Mouse (Mus musculus) CH12.LX (cell line): ENCODE measurements around the gene Hist1h2an. TPM values are rescaled to one million over a fixed set of nuclear protein-coding genes. Genes with fewer than 3 reads are reported as not detected.

Experiments
- DNase-seq: peaks from one replicate; pipeline ENCODE4 v3.0.0-alpha.2; 2013; ENCODE audit errors: extremely low read depth
- H3K27ac ChIP-seq: 2 replicates; pipeline ENCODE4 v1.5.1; 2012; ENCODE audit warnings: low read depth, mild to moderate bottlenecking, control low read depth, moderate library complexity; ENCODE audit not compliant: insufficient read depth
- H3K27me3 ChIP-seq: replicated peaks from 2 replicates; pipeline ENCODE3; 2012; ENCODE audit warnings: inconsistent platforms
- H3K36me3 ChIP-seq, 2 experiments: replicated peaks in 1 of 2; 2 replicates each; pipeline versions ENCODE3 to v1.6.1; 2012; ENCODE audit warnings: inconsistent platforms in 1 of 2, low read length in 1 of 2, mild to moderate bottlenecking in 1 of 2, mixed read lengths in 1 of 2, moderate library complexity in 1 of 2; ENCODE audit not compliant: control insufficient read depth in 1 of 2, insufficient read depth in 1 of 2
- H3K4me1 ChIP-seq, 2 experiments: 2 replicates each; pipeline ENCODE4 v1.6.1; 2012; ENCODE audit warnings: inconsistent platforms in 1 of 2, moderate library complexity in 1 of 2; ENCODE audit not compliant: insufficient read depth in 2 of 2, control insufficient read depth in 1 of 2
- H3K4me2 ChIP-seq: 2 replicates; pipeline ENCODE4 v1.6.1; 2012; ENCODE audit warnings: low read depth, mild to moderate bottlenecking, control low read depth; ENCODE audit not compliant: poor library complexity, insufficient read depth, severe bottlenecking
- H3K4me3 ChIP-seq, 3 experiments: fragments of 150-350 bp in 1 of 3; sonication (generic) in 1 of 3; replicated peaks in 1 of 3; 2 replicates each; pipeline versions ENCODE3 to v1.5.1; 2011 to 2012; ENCODE audit warnings: low read depth in 2 of 3, low read length in 2 of 3, mild to moderate bottlenecking in 2 of 3, moderate library complexity in 2 of 3, control low read depth in 1 of 3, improper control_type of control experiment in 1 of 3, inconsistent platforms in 1 of 3, mixed read lengths in 1 of 3; ENCODE audit not compliant: poor library complexity in 1 of 3
- H3K79me2 ChIP-seq: replicated peaks from 2 replicates; pipeline ENCODE4 v1.6.1; 2012; ENCODE audit warnings: mild to moderate bottlenecking, moderate library complexity; ENCODE audit not compliant: control insufficient read depth, poor library complexity, insufficient read depth, severe bottlenecking; ENCODE audit errors: extremely low read depth
- H3K9ac ChIP-seq: 2 replicates; pipeline ENCODE4 v1.6.1; 2012; ENCODE audit warnings: low read depth, mild to moderate bottlenecking, control low read depth, moderate library complexity; ENCODE audit not compliant: insufficient read depth
- H3K9me3 ChIP-seq: replicated peaks from 2 replicates; pipeline ENCODE3; 2012; ENCODE audit warnings: low read length, inconsistent platforms, mixed read lengths
- BHLHE40 ChIP-seq: IDR thresholded peaks from 2 replicates; pipeline ENCODE4 v1.6.1; 2011; ENCODE audit warnings: mild to moderate bottlenecking, low read depth, low read length, improper control_type of control experiment
- MAFK ChIP-seq: IDR thresholded peaks from 2 replicates; pipeline ENCODE4 v1.6.1; 2011; ENCODE audit warnings: low read length, improper control_type of control experiment; ENCODE audit not compliant: insufficient replicate concordance
- MAX ChIP-seq: IDR thresholded peaks from 2 replicates; pipeline ENCODE4 v1.6.1; 2011; ENCODE audit warnings: low read length, improper control_type of control experiment
- MEF2A ChIP-seq: IDR thresholded peaks from 2 replicates; pipeline ENCODE4 v1.6.1; 2014; ENCODE audit warnings: low read depth, mild to moderate bottlenecking, inconsistent platforms, low read length, improper control_type of control experiment, borderline replicate concordance
- PAX5 ChIP-seq: IDR thresholded peaks from 2 replicates; pipeline ENCODE4 v1.6.1; 2012; ENCODE audit warnings: low read length, inconsistent platforms, mixed read lengths
- TBP ChIP-seq: conservative IDR thresholded peaks from 2 replicates; pipeline ENCODE4 v1.6.1; 2011; ENCODE audit warnings: low read depth, low read length, improper control_type of control experiment
- dilution Hi-C: fragments of 300-500 bp; cut with MboI; formaldehyde crosslinking; loops from 2 replicates; pipeline ENCODE4 v1.14.3; 2020; ENCODE audit warnings: low sequenced_read_pairs; ENCODE audit not compliant: extremely low pct_unique_long_range_greater_than_20kb, extremely low pct_ligation_motif_present
- in situ Hi-C: fragments of 300-500 bp; cut with MboI; formaldehyde crosslinking; loops from 3 replicates; pipeline ENCODE4 v1.14.3; 2019; ENCODE audit warnings: low sequenced_read_pairs, low pct_ligation_motif_present, low pct_unique_long_range_greater_than_20kb, mixed read lengths
- polyA plus RNA-seq: library from polyadenylated mRNA; unstranded; fragments of >175 nt; gene quantifications from 2 replicates; pipeline ENCODE4 v1.2.1, GENCODE M21; 2012; ENCODE audit warnings: low read depth; ENCODE audit not compliant: insufficient read length
- total RNA-seq, 2 experiments: library from RNA; depleted of rRNA; stranded (reverse); fragments of 300-350 nt in 1 of 2; fragments of >200 nt in 1 of 2; gene quantifications; 2 replicates each; pipeline ENCODE4 v1.2.3; 2012 to 2014

The Hist1h2an gene
- total and polyA plus RNA-seq, 3 experiments, result 4.7 to 792 (median 7.1) TPM

GRCm38 (mm10) chr13:21745006-21745405 is 42.0 kb downstream of the Hist1h2an start:
- Histone ChIP-seq H3K79me2 (no peaks in the 10 kb centered on the region), H3K9ac (no peak overlapping the region), H3K4me3 (no peak overlapping the region), H3K4me1 (no peaks in the 10 kb centered on the region; a peak in 1 of 4 replicates), H3K9me3 (no peaks in the 10 kb centered on the region), H3K27ac (no peak overlapping the region), H3K36me3 (no peaks in the 10 kb centered on the region), H3K4me2 (no peak overlapping the region), H3K27me3 (no peaks in the 10 kb centered on the region)
- DNase-seq, result no peak
- TF ChIP-seq BHLHE40 (no peak), MAFK (no peak), MAX (no peak), MEF2A (no peak), TBP (no peak), PAX5 (no peak)
- dilution Hi-C loops (no loop called here), in situ Hi-C loops (loop anchor here (10.0 to 25.0 kb wide), 2 partner anchors 290 to 1817 kb away; partner anchors contain the start of genes Hist1h1d, Hist1h2ad, Hist1h2ae and Hist1h2ah)

Other genes with a start within 250 kb of the Hist1h2an start
Only the 20 nearest of the 30 such genes appear.
- not detected in 2 replicates for gene Olfr1361, start 123.8 kb downstream of the Hist1h2an start, total RNA-seq (2012; rRNA removed)
- gene Olfr1361, start 123.8 kb downstream of the Hist1h2an start, total RNA-seq (2014; rRNA removed), result not detected in 2 replicates
- gene Olfr1361, start 123.8 kb downstream of the Hist1h2an start, polyA plus RNA-seq, result not detected in 2 replicates
- gene Olfr1360, start 109.8 kb downstream of the Hist1h2an start, total RNA-seq (2012; rRNA removed), result not detected in 2 replicates
- not detected in 2 replicates for gene Olfr1360, start 109.8 kb downstream of the Hist1h2an start, total RNA-seq (2014; rRNA removed)
- gene Olfr1360, start 109.8 kb downstream of the Hist1h2an start, polyA plus RNA-seq, result not detected in 2 replicates
- gene Olfr1359, start 89.1 kb downstream of the Hist1h2an start, total RNA-seq (2012; rRNA removed), result not detected in 2 replicates
- gene Olfr1359, start 89.1 kb downstream of the Hist1h2an start, total RNA-seq (2014; rRNA removed), result not detected in 2 replicates
- not detected in 2 replicates for gene Olfr1359, start 89.1 kb downstream of the Hist1h2an start, polyA plus RNA-seq
- gene Hist1h2bl, start 71.1 kb downstream of the Hist1h2an start, total RNA-seq (2012; rRNA removed), result 897 and 953 TPM in 2 replicates
- 16.0 and 18.1 TPM in 2 replicates for gene Hist1h2bl, start 71.1 kb downstream of the Hist1h2an start, total RNA-seq (2014; rRNA removed)
- 1.7 and 3.8 TPM in 2 replicates for gene Hist1h2bl, start 71.1 kb downstream of the Hist1h2an start, polyA plus RNA-seq
- 839 and 880 TPM in 2 replicates for gene Hist1h2ai, start 70.8 kb downstream of the Hist1h2an start, total RNA-seq (2012; rRNA removed)
- gene Hist1h2ai, start 70.8 kb downstream of the Hist1h2an start, total RNA-seq (2014; rRNA removed), result 3.9 and 6.3 TPM in 2 replicates
- not detected in 2 replicates for gene Hist1h2ai, start 70.8 kb downstream of the Hist1h2an start, polyA plus RNA-seq
- gene Hist1h3h, start 69.6 kb downstream of the Hist1h2an start, total RNA-seq (2012; rRNA removed), result 1,605 and 1,657 TPM in 2 replicates
- 18.2 and 21.7 TPM in 2 replicates for gene Hist1h3h, start 69.6 kb downstream of the Hist1h2an start, total RNA-seq (2014; rRNA removed)
- gene Hist1h3h, start 69.6 kb downstream of the Hist1h2an start, polyA plus RNA-seq, result 9.5 and 18.6 TPM in 2 replicates
- gene Hist1h2bm, start 65.2 kb downstream of the Hist1h2an start, total RNA-seq (2012; rRNA removed), result 1,752 and 1,804 TPM in 2 replicates
- gene Hist1h2bm, start 65.2 kb downstream of the Hist1h2an start, total RNA-seq (2014; rRNA removed), result 25.7 and 36.0 TPM in 2 replicates
- gene Hist1h2bm, start 65.2 kb downstream of the Hist1h2an start, polyA plus RNA-seq, result 0.87 TPM in 1 of 2 replicates, not detected in the other
- gene Hist1h4j, start 52.2 kb downstream of the Hist1h2an start, total RNA-seq (2012; rRNA removed), result 936 and 984 TPM in 2 replicates
- 18.5 and 27.8 TPM in 2 replicates for gene Hist1h4j, start 52.2 kb downstream of the Hist1h2an start, total RNA-seq (2014; rRNA removed)
- 1.1 and 1.8 TPM in 2 replicates for gene Hist1h4j, start 52.2 kb downstream of the Hist1h2an start, polyA plus RNA-seq
- 3,228 and 4,319 TPM in 2 replicates for gene Hist1h4k, start 36.7 kb downstream of the Hist1h2an start, total RNA-seq (2012; rRNA removed)
- gene Hist1h4k, start 36.7 kb downstream of the Hist1h2an start, total RNA-seq (2014; rRNA removed), result 15.2 and 25.4 TPM in 2 replicates
- 5.6 and 13.2 TPM in 2 replicates for gene Hist1h4k, start 36.7 kb downstream of the Hist1h2an start, polyA plus RNA-seq
- gene Hist1h2ak, start 33.4 kb downstream of the Hist1h2an start, total RNA-seq (2012; rRNA removed), result 1,024 and 1,125 TPM in 2 replicates
- 7.3 and 16.6 TPM in 2 replicates for gene Hist1h2ak, start 33.4 kb downstream of the Hist1h2an start, total RNA-seq (2014; rRNA removed)
- gene Hist1h2ak, start 33.4 kb downstream of the Hist1h2an start, polyA plus RNA-seq, result 1.8 and 6.2 TPM in 2 replicates
- gene Hist1h2bn, start 33.1 kb downstream of the Hist1h2an start, total RNA-seq (2012; rRNA removed), result 1,563 and 1,639 TPM in 2 replicates
- gene Hist1h2bn, start 33.1 kb downstream of the Hist1h2an start, total RNA-seq (2014; rRNA removed), result 16.5 and 24.0 TPM in 2 replicates
- 2.6 and 3.1 TPM in 2 replicates for gene Hist1h2bn, start 33.1 kb downstream of the Hist1h2an start, polyA plus RNA-seq
- gene Hist1h1b, start 6.6 kb downstream of the Hist1h2an start, total RNA-seq (2012; rRNA removed), result 1,032 and 1,397 TPM in 2 replicates
- gene Hist1h1b, start 6.6 kb downstream of the Hist1h2an start, total RNA-seq (2014; rRNA removed), result 12.2 and 16.6 TPM in 2 replicates
- 0.71 and 1.9 TPM in 2 replicates for gene Hist1h1b, start 6.6 kb downstream of the Hist1h2an start, polyA plus RNA-seq
- gene Hist1h3i, start 3.8 kb downstream of the Hist1h2an start, total RNA-seq (2012; rRNA removed), result 797 and 828 TPM in 2 replicates
- 7.7 and 21.2 TPM in 2 replicates for gene Hist1h3i, start 3.8 kb downstream of the Hist1h2an start, total RNA-seq (2014; rRNA removed)
- gene Hist1h3i, start 3.8 kb downstream of the Hist1h2an start, polyA plus RNA-seq, result 2.0 and 14.3 TPM in 2 replicates
- 476 and 510 TPM in 2 replicates for gene Hist1h2bp, start 243 bp upstream of the Hist1h2an start, total RNA-seq (2012; rRNA removed)
- gene Hist1h2bp, start 243 bp upstream of the Hist1h2an start, total RNA-seq (2014; rRNA removed), result 2.7 and 3.6 TPM in 2 replicates
- gene Hist1h2bp, start 243 bp upstream of the Hist1h2an start, polyA plus RNA-seq, result 0.60 and 1.3 TPM in 2 replicates
- 1,881 and 2,257 TPM in 2 replicates for gene Hist1h2bq, start 23.0 kb upstream of the Hist1h2an start, total RNA-seq (2012; rRNA removed)
- 17.1 and 32.4 TPM in 2 replicates for gene Hist1h2bq, start 23.0 kb upstream of the Hist1h2an start, total RNA-seq (2014; rRNA removed)
- gene Hist1h2bq, start 23.0 kb upstream of the Hist1h2an start, polyA plus RNA-seq, result 4.1 and 4.3 TPM in 2 replicates
- gene Hist1h2ao, start 23.2 kb upstream of the Hist1h2an start, total RNA-seq (2012; rRNA removed), result not detected in 2 replicates
- gene Hist1h2ao, start 23.2 kb upstream of the Hist1h2an start, total RNA-seq (2014; rRNA removed), result not detected in 2 replicates
- gene Hist1h2ao, start 23.2 kb upstream of the Hist1h2an start, polyA plus RNA-seq, result 354 and 693 TPM in 2 replicates
- gene Hist1h4m, start 24.5 kb upstream of the Hist1h2an start, total RNA-seq (2012; rRNA removed), result 18.2 and 20.8 TPM in 2 replicates
- gene Hist1h4m, start 24.5 kb upstream of the Hist1h2an start, total RNA-seq (2014; rRNA removed), result 1.6 TPM in 1 of 2 replicates, not detected in the other
- gene Hist1h4m, start 24.5 kb upstream of the Hist1h2an start, polyA plus RNA-seq, result 0.70 and 12.8 TPM in 2 replicates
- gene Hist1h4n, start 45.0 kb upstream of the Hist1h2an start, total RNA-seq (2012; rRNA removed), result 4,939 and 5,322 TPM in 2 replicates
- 90.5 and 152 TPM in 2 replicates for gene Hist1h4n, start 45.0 kb upstream of the Hist1h2an start, total RNA-seq (2014; rRNA removed)
- 6.4 TPM in 1 of 2 replicates, not detected in the other for gene Hist1h4n, start 45.0 kb upstream of the Hist1h2an start, polyA plus RNA-seq
- gene Hist1h2ap, start 46.3 kb upstream of the Hist1h2an start, total RNA-seq (2012; rRNA removed), result 2,938 and 2,951 TPM in 2 replicates
- 50.8 and 66.8 TPM in 2 replicates for gene Hist1h2ap, start 46.3 kb upstream of the Hist1h2an start, total RNA-seq (2014; rRNA removed)
- gene Hist1h2ap, start 46.3 kb upstream of the Hist1h2an start, polyA plus RNA-seq, result 383 and 447 TPM in 2 replicates
- 1,633 and 2,083 TPM in 2 replicates for gene Hist1h2br, start 46.5 kb upstream of the Hist1h2an start, total RNA-seq (2012; rRNA removed)
- 9.4 and 19.7 TPM in 2 replicates for gene Hist1h2br, start 46.5 kb upstream of the Hist1h2an start, total RNA-seq (2014; rRNA removed)
- gene Hist1h2br, start 46.5 kb upstream of the Hist1h2an start, polyA plus RNA-seq, result 4.1 and 4.2 TPM in 2 replicates